Mouse (Mus musculus) layer of hippocampus, postnatal 36 days (tissue): ENCODE results near the gene Gngt1. TPM values are rescaled to one million over a fixed set of nuclear protein-coding genes. Genes with fewer than 3 reads are reported as not detected.

Source experiments
- DNase-seq, 2 experiments: peaks; one replicate each; pipeline ENCODE4 v3.0.0; 2022
- total RNA-seq, 2 experiments: library from RNA; stranded (reverse); gene quantifications; 2 replicates each; pipeline ENCODE4 v1.2.3; 2021

Gene Gngt1
- total RNA-seq, result not detected

DNA sequence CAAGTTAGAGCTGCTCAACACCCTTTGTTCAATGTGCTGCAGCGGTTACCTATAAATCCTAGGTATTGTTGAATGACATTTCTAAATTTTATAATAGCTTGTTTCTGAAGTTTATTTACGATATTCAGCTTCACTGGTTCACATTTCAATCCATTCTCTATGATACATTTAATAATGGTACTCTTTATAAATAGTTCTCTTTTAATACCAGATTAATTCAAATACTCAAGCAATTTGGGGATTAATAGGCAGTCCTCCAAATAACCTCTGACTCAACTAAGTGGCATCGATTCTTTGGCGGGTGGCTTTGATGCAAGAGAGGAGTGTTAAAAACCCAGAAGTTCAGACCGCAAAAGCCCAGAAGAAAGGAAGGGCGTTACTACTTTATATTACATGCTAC is at the start of gene Gngt1:
Gene Gngt1 (plus strand): TSS at position 301 of the 400 bp plus-strand sequence.
- DNase-seq, result no peak

DNA sequence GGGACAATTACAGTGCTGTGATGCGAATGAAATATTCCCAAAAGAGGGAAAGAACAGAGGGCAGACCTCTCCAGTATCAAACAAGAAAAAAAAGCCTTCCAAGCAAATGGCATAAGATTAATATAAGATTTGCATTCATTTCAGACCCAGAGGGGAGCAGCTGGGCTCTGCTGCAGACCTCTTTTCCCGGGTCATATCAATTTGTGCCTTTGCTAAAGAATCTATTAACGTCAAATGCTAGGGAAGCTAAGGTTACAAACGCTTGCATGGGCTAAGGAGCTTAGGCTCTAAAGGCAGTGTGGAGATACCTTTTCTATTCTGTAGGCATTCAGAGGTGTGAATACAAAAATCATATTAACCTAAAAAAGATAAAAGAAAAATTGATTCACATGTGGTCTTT is 38.6 kb upstream of the Gngt1 start:
- no peak for DNase-seq

DNA sequence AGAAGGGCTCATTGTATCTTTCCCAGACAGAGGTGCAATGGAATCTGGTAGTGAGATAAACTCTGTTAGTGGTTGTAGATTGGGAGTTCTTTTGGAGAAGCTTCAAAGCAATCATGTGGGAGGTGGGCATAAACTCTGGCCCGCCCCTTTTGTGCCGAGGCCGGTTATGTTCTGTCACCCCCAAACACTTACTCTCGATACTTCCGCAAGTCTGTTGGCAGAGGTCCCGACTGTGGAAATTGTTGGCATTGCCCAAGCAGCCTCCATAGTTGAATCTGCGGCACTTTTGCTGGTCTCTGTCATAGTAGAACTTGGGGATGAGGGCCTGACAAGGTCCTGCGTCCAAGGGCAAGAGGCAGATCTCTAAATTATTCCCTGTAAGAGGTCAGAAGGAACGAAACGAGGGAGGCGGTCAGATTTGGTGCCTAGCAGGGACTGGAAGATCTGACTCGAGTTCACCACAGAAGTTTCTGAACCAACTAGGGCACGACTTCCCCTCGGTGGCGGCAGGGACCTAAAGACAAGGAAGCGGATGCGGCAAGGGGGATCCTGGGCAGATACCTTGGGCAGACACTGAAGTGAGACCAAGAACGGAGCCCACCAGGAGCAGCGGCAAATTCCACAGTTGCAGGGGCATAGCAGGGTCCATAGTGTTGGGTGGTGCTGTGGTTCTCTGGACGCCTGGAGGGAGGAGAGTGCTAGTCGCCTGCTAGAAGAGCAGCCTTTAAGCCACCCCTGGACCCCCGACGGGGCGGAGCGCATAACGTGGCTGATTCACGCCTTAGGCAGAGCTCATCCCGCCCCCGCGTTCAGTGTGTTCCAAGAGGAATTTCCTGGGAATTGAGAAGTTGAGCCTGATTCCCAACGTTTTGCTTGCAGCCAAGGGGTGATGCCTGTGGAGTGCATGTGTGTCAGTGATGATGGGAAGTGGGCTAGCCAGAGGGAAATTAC is 25.6 kb upstream of the Gngt1 start:
- DNase-seq, result peak; percentile 2 to 13

DNA sequence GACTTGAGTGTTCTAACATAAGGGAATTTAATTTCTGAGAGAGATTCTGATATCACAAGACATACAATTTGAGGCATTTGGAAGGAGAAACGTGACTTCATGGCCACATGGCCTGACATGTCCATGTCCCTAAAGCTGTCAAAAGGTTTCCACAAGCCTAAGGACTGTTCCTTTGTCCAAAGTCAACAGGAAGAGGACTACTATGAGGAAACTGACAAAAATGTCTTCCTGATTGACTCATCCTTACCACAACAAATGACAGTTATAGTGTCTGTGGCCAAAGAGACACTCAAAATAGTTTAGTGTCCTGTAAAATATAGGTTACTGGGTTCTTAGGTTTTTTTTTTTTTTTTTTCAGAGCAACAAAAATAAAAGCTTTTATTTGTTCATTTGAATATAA is 19.9 kb upstream of the Gngt1 start:
- no peak for DNase-seq

DNA sequence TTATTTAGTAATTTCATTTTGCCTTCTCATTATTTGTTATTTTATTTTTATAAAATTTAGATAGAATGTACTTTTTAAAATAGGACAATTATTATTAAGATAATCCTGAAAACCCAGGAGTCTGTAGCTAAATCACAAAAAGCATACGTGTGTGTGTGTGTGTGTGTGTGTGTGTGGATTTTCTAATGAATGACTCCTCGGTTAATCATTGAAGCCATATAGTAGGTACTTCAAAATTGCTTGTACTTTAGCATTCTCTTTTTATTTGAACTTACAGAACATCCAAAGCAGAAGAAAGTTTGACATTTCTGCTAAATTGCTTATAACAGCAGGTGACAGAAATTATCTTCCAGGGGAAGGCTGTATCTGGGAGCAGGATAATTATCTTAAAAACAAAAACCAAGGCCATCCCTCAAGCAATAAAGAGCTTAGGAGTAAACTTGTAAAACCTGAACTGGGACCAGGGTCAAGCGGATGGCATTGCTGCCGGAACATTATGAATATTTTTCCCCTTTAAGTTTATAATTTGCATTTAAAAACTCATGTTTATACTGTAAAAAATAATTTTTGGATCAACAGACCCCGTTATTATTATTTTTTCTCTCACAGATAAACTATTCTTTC is 10.8 kb upstream of the Gngt1 start:
- DNase-seq, result no peak

DNA sequence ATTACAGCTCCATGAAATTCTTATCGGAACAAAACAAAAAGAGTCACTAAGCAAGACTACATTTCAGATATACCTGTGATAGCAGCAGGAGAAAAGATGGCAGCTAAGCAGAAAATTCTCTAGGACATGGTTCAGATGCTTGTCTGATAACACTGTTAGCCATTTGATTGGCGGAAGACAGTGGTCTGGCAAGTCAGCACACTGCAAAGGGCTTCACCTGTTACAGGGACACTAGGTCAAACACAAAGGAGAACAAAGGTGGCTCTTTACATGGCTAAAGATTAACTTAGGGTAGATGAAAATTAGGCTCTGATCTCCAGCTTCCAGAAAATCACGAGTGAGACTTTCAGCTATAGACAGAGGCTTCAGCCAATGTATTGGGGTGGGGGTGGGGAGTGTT is 4.8 kb upstream of the Gngt1 start, which contains the start of gene Tfpi2:
Gene Tfpi2 (minus strand): TSS at position 170 of the 400 bp plus-strand sequence.
- DNase-seq, result no peak

DNA sequence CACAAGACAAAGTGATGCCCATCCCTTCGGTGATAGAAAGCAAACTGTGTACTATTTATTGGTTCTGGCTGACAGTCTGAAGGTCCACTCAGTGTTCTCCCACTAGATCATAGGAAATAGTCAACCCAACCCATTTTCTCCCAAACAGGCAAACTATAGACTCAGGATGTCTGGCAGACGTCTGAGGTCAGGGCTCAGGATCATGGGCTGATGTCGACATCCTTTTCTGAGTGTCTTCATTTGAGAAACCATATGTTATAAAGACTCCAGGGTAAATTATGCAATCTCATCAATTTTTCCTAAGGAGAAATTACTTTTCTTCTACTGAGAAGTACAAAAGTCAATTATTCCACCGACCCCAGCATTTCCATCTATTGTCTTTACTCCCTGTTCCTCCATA is 4.5 kb downstream of the Gngt1 start:
- DNase-seq, result no peak

DNA sequence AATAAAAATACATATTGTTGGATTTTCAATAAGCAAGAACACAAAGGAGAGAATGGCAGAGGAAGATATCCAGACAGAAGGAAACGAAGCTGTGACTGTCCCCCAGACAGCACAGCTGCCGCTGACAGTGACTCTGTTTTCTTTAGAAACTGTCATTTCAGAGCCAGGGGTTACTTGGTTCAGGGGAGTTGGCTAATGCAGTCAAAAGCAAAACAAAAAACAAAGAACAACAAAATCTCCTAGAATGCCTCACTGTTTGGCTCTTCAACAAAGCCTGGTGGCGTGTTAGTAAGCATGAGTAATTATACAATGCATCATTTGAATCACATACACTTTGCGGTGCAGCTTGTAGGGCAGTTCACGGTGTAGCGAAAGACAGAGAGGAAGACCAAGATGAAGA is 5.7 kb downstream of the Gngt1 start:
- DNase-seq, result no peak

DNA sequence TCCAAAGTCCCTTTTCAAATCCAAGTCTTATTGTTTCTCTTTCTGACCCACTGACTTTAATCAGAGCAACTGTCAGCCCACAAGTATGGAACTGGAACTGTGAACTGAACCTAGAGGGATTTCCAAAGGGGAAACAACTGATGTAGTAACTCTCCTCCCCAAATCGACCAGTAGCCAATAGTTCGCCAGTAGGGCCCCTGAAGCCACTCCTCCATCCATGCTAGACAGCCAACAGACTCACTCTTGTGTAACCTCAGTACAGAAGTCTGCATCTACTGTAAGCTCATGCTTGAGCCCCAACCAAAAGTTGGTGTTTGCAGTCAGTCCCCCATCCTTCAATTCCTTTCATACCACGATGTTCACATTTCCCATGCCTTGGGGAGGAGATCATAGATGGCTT is 7.1 kb downstream of the Gngt1 start:
- no peak for DNase-seq

DNA sequence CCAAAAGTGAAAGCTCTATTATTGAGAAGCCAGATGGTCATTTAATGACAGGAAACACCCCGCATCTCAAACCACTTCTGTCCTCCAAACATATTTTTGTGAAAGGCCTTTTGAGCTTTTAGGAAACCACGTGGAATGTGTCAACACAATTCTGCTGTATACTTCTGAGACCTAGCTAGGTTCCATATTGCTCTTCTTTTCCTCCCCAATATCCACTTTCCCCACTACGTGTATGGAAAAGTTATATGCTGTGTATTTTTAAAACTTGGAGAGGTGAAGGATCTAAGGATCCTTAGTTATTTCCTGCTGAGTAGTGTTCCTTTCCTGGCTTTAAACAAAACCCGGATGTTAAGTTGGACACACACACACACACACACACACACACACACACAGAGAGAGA is 9.9 kb downstream of the Gngt1 start:
- no peak for DNase-seq

DNA sequence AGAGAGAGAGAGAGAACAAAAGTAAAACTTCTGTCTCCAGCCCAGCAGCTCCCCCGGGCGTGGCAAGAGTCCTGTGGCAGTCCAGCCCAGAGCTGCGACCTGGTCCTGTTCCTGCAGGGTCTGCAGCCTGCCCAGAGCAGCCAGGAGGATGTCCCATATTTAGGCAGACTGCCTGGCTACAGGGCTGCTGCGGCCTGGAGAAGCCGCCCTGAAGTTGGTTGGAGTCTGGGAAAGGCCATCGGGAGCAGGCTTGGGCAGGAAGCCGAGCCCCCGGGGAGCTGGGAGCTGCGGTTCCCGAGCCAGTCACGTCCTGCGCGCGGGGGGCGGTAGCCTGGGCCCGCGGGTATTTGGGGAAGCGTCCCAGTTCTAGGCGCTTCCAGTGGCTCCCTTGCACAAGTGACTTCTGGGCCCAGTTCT is 10.3 kb downstream of the Gngt1 start, which contains the start of gene Gng11:
Gene Gng11 (plus strand): TSS at position 15 of the 417 bp plus-strand sequence.
- DNase-seq, result peak; percentile 6 to 13

DNA sequence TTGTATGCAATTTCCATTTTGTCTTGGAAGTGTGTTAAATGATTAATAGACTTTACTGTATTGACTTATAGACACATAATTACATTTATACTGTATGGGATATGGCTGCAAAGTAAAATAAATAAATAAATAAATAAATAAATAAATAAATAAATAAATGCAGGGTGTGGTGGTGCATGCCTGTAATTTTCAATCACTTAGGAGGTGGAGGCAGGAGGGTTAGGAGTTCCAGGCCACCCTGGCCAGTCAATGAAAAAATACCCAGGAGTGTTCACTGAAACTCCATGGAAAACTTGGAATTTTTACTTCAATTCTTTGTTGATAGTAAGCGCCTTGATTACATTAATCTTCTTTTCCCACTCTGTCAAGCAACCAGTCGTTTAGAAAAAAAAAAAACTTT is 11.2 kb downstream of the Gngt1 start:
- no peak for DNase-seq

DNA sequence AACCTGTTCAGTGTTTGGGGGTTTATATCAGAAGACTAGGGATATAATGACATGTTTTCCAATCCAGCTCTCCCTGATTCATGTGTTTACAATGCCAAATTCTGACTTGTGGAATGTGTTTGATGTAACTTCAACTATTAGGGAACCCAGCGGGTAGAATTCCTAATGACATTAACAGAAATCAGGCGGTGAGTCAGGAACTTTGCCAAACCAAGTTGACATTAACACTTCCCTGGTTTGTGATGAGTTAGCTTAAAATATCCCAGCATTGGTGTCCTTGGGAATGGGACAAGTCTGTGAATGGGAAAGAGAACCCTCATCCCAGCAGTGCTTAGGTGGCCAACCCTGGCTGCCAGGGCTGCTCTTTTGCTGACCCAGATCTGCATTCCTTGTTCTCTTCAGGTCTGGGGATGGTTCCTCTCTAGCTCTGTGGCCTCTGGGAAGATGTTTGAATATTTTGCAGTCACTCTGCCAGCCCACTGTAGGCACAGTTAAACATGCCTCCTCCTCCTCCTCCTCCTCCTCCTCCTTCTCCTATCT is 15.0 kb downstream of the Gngt1 start:
- DNase-seq, result no peak

DNA sequence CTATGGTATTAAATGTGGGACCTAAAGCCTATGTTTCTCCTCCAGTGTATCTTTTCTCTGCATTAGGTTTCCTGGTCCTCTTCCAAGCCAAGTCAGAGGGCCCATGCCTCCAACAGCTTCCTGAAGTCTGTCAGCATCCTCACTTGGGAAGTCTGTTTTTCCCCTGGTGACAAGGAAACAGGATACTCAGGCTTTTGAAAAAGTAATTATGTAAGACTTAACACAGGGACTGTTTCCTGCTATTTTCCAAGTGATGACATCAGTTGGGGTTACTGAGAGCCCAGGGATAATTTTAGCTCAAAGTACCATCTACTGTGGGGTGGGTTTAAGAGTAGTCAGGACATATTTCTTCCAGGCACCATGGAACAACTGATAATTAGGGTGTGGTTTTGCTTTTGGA is 16.0 kb downstream of the Gngt1 start:
- DNase-seq, result no peak

DNA sequence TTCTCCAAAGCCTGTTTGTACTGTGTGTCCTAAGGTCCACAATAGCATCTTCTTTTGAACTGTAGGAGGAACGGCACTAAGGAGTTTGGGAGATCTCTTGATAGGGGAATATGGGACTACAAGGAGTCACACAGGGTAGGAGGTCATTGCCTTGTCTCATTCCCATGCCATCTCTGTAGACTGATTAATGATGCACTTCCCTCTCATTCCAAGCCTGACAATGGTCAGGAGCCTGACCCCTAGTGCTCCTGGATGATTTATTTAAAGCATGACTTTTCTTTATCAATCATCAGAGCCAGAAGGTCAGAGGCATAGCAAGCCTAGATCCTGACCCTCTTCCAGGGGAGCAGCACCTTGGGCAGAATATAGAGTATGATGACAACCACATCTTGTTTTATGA is 29.1 kb downstream of the Gngt1 start:
- no peak for DNase-seq

DNA sequence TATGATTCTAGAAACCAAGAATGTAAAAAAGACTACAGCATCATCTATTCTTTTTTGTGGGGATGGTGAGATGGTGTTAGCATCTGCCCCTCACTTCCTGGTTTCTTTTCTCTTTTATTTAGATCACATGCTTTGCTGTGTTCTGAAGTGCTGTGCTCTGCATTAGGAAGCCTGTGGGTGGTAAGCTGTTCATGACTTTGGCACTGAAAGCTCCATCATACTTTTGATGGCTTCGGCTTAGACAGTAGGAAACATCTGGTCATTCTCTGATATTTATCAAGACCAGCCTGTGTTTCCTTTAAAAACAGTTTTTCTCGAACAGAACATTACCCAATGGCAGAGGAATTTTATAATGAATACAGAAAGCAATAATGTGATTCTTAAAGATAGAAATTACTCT is 32.8 kb downstream of the Gngt1 start:
- no peak for DNase-seq

DNA sequence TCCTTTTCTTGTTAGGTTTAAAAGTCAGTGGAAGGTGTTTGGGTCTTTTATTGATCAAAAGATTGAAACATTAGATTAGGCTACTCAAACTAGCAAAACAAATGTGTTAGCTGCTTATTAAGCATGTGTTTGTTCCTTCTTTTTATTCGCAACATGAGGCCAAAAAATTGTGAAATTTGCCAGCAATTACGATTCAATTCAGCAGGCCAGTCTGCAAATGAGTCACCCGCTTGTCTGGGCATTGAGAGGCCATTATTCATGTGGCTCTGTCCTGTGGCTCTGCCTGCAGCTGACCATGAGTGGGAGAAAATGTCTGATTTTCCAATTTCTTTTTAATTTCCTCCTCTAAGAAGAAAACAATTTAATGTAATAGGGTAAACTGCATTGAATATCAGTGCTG is 37.4 kb downstream of the Gngt1 start:
- no peak for DNase-seq

DNA sequence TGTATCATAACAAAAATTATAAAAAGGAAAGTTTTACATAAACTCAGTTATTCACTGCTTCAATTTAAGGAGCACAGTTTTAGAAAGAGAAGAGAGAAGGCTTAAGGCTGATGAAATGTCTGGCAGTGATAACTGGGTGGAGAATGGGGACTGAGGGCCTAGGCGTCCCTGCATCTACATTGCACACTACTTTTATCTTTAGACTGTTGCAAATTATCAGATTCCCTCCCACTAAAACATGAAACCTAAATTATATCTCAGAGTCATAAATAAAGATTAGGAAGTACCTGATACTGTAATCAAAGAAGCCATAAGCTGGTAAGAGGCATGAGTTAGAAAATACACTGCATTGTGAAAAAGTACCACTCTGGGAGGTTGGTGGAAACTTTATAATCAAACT is 48.2 kb downstream of the Gngt1 start:
- no peak for DNase-seq

Other genes with a start within 250 kb of the Gngt1 start
- gene Calcr, start 229.1 kb upstream of the Gngt1 start, total RNA-seq, result not detected
- not detected for gene Tfpi2, start 4.9 kb upstream of the Gngt1 start, total RNA-seq
- gene Gng11, start 10.1 kb downstream of the Gngt1 start, total RNA-seq, result 10 to 100 TPM in 1 of 2 experiments, 1 to 10 TPM in 1; 9.7 to 10.2 TPM
- 10 to 100 TPM; 23.4 to 26.9 TPM for gene Bet1, start 93.2 kb downstream of the Gngt1 start, total RNA-seq